Mouse (Mus musculus) E14TG2a.4 (cell line): ENCODE results near the gene Zfp398.

Experiments
- CTCF ChIP-seq: conservative IDR thresholded peaks from 2 replicates; pipeline ENCODE4 v1.5.1; 2014; ENCODE audit warnings: low read length
- NANOG ChIP-seq: IDR thresholded peaks from 2 replicates; pipeline ENCODE4 v1.6.1; 2014; ENCODE audit warnings: borderline replicate concordance, low read length, mixed read lengths

GRCm38 (mm10) chr6:47824241-47824640, 11.2 kb upstream of the Zfp398 start:
- TF ChIP-seq CTCF (no peak), NANOG (no peak)
